Mouse (Mus musculus): ENCODE measurements around the gene Cdon.

The Cdon gene

GRCm38 (mm10) chr9:35494937-35495336 lies 74.0 kb downstream of the Cdon start:
- DNase-seq = no peak

GRCm38 (mm10) chr9:35495471-35495870 lies 74.5 kb downstream of the Cdon start:
- no peak for DNase-seq

- no peak for DNase-seq
These were observed 79.0 kb downstream of the Cdon start for GRCm38 (mm10) chr9:35499946-35500345.

DNA sequence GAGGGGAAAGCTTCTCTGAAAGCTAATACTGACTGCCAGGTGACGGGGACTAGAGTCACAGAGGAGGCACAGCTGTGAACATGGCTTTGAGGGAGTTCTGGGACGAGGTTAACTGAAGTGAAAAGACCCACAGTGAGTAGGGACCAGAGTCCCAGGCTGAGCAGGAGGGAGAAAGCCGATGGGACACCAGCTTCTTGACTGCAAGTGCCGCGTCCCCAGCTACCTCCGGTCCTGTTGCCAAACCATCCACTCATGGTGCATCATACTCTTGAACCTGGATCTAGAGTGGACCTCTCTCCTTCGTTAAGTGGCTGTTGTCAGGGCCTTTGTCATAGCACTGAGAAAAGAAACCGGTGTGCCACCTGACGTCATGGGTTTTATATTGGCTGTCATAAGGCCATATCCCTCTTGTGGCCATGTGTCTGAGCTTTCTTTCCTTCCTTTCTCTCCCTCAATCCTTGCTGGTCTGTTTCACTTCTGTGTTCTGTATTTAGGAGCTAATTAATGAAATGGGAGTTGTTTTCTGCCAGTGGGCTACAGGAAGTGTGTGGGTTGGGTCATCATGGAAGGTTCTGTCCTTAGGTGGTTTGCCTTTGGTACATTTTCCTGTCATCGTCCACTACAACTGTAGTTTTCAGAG lies 81.6 kb downstream of the Cdon start:
- DNase-seq = no peak

DNA sequence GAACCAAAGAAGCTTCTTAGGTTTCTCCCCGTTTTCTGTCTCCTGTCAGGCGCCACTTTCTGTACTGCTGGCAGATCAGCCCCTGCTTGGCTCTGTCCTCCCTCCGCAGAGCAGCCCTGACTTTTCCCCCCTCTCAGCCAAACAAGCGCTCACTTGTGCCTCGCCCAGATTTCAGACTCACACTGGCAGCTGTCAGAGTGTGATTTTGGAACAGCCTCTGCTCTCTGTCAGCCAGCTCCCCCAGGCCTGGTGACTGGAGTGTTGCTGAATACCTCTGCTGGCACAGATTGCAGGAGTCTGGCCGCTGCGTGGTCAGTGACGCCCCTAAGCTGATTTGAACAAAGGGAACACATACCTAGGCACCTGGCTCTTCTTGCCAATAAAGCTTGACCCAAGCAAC lies 87.3 kb downstream of the Cdon start:
- no peak for DNase-seq

DNA sequence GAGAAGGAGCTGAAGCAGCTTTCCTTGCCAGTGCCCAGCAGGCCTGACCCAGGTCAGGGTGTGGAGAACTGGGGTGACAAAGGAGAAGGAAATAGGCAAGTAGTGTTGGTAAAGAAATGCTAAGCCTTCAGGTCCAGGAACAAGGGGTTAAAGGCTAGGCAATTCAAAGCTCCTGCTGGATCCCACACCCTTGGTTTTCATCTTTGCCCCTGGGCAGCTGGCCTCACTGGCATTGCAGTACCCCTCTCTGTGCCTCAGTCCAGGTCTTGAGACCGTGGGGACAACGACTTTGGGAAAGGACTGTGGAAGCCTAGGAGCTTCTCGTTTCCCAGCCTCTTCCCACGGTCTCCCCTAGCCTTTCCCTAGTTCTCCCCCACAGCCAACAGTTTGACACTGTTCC lies 93.0 kb downstream of the Cdon start:
- DNase-seq = no peak

- no peak for DNase-seq
These were observed 95.3 kb downstream of the Cdon start for GRCm38 (mm10) chr9:35516182-35516581.

GRCm38 (mm10) chr9:35516711-35517110 lies 95.8 kb downstream of the Cdon start:
- no peak for DNase-seq

DNA sequence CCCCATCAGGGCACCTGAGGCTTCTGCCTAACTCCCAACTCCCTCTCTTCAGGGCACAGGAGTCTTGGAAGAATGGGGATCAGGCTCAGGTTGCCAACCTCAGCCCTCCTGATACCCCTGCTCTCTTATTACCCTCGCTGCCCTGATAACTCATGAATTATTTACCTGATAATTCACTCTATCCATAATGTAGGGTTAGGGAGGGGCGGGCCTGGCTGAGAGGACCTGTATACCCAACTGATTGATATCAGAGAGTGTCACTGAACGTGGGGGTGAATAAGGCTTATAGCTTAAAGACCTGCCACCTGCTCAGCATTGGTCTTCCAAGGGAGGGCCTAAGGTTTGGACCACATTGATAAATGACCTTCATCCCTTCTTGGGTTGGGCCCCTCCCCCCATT lies 97.2 kb downstream of the Cdon start, which contains the start of gene Gm1113:
Gene Gm1113, minus strand, starts transcription at position 101 of the 400 bp plus-strand sequence.
- no peak for DNase-seq

DNA sequence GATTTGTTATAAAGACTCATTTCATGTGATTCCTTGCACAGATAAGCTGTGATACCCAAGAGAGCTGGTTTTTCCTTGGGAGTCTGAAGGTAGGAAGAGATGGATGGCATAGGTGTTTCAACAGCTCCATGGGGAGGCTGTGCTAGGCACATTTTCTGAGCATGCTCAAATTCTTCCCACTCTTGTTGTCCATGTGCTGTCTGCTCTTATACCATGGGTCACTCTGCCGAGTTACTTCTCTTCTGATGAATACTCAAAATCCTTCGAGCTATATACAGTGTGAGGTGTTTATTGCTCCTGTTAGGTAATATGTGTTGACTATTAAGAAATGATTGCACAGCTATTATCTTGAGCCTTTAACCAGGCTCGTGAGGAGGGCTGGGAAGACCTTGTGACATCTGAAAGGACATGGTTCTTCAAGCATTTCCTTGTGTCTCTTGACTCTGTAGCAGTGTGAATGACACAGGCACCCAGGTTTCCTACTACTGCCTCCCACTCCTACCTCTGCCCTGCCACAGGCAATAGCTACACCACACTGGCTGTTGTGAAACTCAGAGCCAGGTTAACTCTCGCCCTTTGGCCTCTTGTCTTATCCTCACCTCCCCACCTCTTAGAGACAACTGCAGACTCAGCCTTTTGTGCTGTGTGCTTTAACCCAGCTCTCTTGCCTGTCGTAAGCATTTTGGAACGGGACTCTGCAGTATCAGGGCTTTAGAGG lies 99.9 kb downstream of the Cdon start:
- no peak for DNase-seq

DNA sequence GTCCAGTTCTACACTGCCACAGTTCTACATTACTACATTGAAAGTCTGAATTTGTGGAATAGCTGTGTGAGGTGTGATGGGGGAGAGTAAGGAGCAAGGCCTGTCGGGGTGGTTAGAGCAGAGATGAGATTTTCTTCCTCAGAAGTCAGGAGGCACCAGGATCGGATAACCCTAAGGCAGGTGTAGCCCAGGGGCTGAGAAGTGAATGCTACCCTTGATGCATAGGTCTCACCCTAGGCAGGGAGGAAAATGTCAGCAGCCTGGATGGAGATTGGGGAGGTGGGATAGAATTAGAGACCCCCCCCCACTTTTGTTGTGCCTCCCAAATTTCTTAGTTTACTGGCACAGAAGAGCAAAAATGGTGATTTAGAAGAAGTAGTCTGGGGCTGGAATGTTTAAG lies 101.3 kb downstream of the Cdon start:
- no peak for DNase-seq

GRCm38 (mm10) chr9:35522821-35523515 lies 102.0 kb downstream of the Cdon start:
- DNase-seq = no peak

DNA sequence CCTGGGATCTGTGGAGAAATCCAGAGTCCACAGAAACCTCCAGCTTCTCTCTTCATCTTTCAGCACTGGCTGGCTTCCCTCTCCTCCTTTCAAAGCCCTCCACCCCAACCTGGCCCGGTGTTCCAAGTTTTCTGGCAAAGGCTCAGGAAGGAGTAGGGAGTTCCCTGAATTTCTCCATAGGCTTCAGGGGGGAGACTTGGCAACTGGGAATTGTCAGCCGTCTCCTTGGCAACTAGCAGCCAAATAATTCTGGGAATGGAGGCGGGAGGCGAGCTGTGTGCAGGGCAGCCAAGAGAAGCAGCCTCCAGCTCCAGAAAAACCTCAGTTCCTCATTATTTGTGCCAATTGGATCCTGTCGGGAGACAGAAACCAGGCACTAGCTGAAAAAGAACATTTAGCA lies 102.6 kb downstream of the Cdon start:
- DNase-seq = peak; percentile 32

GRCm38 (mm10) chr9:35523941-35524411 lies 103.0 kb downstream of the Cdon start:
- DNase-seq = peak; percentile 83

DNA sequence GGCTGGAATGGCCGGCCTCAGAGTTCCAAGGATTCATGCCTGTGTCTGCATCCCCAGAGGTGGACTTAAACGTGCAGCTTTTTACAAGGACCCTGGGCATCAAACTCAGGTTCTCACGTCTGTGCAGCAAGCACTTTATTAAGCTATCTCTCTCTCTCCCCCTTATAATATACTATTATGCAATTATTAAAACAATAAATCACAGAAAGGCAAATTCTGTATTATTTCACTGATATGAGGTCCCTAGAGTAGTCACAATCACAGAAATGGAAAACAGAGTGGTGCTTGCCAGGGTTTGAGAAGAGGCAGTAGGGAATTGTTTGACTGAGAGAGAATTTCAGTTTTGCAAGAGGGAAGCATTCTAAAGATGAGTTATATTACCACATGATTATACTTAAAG lies 108.2 kb downstream of the Cdon start:
- DNase-seq = no peak

DNA sequence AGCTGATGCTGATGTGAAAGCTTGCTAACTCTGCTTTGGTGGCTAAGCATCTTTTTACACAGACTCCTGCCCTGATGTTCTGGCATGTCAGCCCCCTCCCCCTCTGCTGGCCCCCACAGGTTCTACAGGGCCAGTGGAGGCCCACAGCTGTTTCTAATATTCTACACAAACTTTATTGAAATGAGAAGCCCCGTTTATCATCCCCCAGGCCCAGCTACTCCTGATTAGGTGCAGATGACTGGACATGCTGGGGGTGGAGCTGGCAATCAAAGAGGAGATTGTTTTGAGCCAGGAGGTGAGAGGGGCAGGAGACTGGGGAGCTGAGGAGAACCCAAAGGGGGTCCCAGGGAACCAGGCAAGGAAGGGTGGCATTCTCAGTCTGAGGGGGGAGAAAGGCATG lies 108.9 kb downstream of the Cdon start:
- DNase-seq = no peak

DNA sequence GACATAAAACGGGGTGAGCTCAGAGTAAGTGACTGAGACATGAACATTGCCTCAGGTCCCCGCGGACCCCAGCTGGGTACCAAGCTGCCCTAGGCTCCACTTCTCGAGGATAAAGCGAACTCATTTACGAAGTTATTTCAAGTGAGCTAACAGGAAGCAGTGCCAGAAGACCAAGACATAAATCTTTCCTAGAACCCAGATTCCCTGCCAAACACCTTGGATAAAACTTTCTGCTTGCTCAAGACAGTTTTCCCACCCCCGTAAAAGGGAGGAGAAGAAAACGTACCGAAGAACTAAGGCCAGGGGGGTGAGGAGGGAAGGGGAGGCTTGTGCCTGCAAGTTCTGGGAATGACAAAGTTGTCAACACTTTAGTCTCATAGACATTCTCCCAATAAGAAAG lies 112.3 kb downstream of the Cdon start:
- DNase-seq = no peak

DNA sequence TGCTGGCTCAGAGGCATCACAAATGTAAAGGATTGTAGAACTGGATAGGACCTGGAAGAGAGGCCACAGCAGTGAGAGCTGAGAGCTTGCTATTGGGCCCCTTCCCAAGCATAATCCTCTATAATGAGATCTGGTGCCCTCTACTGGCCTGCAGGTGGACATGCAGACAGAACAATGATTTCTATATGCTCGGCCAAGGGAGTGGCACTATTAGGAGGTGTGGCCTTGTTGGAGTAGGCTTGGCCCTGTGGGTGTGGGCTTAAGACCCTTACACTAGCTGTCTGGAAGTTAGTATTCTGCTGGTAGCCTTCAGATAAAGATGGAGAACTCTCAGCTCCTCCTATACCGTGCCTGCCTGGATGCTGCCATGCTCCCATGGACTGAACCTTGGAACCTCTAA lies 114.2 kb downstream of the Cdon start:
- DNase-seq = peak; percentile 59

DNA sequence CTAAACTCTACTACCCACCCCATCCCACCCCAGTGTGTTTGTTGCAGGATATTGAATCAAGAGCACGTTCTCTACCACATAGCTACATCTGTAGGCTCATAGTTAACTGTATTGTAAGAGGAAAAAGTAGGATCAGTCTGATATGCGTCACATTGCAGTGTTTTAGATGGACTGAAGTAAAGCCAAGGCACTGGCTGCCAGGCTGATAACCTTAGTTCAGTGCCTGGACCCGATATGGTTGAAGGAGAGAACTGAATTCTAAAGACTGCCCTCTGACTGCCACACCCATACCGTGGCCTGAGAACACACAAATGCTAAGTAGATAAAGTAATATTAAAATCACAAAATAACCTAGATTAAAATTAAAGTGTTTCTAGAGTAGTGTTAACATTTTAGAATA lies 114.9 kb downstream of the Cdon start:
- DNase-seq = no peak

DNA sequence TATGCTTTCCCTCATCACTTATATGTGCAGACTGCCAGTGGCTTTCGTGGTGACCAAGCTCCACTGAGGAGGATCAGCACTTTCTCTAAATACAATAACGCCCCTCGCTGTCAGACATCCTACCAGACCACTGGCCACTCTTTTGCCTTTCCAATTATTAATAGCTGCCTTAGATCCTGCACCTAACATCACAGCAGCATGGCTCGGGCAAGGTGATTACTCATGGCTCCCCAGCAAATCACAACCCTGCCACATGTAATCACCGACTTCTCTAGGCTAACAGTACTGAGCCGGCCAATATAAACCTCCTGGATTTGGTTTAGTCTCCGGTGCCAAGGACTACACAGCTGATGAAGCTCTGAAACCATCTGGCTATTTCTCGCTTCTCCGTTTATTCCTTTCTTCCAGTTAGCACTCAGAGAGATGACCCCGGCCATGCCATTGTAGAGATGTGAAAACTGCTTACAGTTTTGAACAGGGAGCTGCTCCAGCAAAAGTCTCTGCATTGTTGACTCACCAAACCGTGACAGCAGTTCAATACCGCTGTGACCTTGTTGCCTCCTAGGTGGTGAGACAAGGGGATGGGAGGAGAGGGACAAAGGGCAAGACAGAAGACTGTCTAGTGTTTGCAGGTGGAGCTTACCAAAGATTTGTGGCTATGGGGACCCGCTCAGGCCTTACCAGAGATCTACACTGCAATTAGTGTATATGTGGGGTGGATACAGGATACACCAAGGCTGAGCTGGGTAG lies 118.2 kb downstream of the Cdon start:
- no peak for DNase-seq

DNA sequence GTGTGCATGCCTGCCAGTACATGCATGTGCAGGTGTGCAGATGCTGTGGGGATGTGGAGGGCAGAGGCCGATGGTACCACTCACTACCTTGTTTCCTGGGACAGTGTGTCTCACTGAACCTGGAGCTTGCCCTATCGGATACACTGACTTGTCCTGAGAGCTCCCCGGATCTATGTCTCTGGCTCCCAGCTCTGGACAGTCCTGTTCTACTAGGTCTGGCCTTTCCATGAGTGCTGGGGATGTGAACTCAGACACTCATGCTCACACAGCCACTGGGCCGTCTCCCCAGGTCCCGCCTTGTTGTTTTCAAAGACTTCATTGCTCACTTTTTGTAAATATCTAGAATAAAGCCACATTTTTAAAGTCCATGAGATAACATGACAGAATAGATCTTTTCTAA lies 120.1 kb downstream of the Cdon start:
- DNase-seq = no peak

DNA sequence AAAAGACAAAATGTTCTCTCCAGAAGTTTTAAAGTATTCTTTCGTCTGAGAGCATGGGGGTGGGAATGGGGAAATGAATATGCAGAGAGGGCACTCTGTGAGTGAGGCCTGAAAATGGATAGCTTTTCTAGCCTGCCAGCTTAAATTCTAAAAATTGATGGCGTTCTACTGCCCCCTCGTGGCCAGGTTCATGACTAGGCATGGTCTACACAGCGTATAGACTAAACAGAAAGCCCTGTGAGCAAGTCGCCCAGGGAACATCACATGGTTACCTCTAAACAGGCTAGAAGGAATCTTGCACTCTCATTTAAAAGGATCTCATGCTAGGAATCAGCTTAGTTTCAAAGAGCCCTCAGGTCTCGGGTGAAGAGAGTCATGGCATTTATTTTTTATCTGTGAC lies 120.6 kb downstream of the Cdon start:
- DNase-seq = peak; percentile 90

GRCm38 (mm10) chr9:35541941-35542340 lies 121.0 kb downstream of the Cdon start:
- DNase-seq = no peak

Measured in kidney, postnatal 10 days (tissue).